Mouse (Mus musculus): Measurements from ENCODE around the gene Serpinb6e.

GRCm38 (mm10) chr13:33830751-33831150 lies 12.5 kb downstream of the Serpinb6e start:
- TF ChIP-seq CTCF (IDR thresholded peaks at IDR 0.05; ENCODE audit: borderline replicate concordance, insufficient read depth, low read depth, low read length) (no peak), POLR2A (IDR thresholded peaks at IDR 0.05; ENCODE audit: borderline replicate concordance, insufficient read depth, low read length) (no peak)
